Mouse (Mus musculus) CH12.LX (cell line): ENCODE data around the gene Asb16. TPM values are rescaled to one million over a fixed set of nuclear protein-coding genes. Genes with fewer than 3 reads are reported as not detected.
A peak's percentile ranks its signal among the peaks of the same experiment; 100 is the strongest.

Experiments used
- DNase-seq: peaks from one replicate; pipeline ENCODE4 v3.0.0-alpha.2; 2013; ENCODE audit errors: extremely low read depth
- H3K27ac ChIP-seq: 2 replicates; pipeline ENCODE4 v1.5.1; 2012; ENCODE audit warnings: low read depth, mild to moderate bottlenecking, control low read depth, moderate library complexity; ENCODE audit not compliant: insufficient read depth
- H3K27me3 ChIP-seq: replicated peaks from 2 replicates; pipeline ENCODE3; 2012; ENCODE audit warnings: inconsistent platforms
- H3K36me3 ChIP-seq, 2 experiments: replicated peaks in 1 of 2; 2 replicates each; pipeline versions ENCODE3 to v1.6.1; 2012; ENCODE audit warnings: inconsistent platforms in 1 of 2, low read length in 1 of 2, mild to moderate bottlenecking in 1 of 2, mixed read lengths in 1 of 2, moderate library complexity in 1 of 2; ENCODE audit not compliant: control insufficient read depth in 1 of 2, insufficient read depth in 1 of 2
- H3K4me1 ChIP-seq, 2 experiments: 2 replicates each; pipeline ENCODE4 v1.6.1; 2012; ENCODE audit warnings: inconsistent platforms in 1 of 2, moderate library complexity in 1 of 2; ENCODE audit not compliant: insufficient read depth in 2 of 2, control insufficient read depth in 1 of 2
- H3K4me2 ChIP-seq: 2 replicates; pipeline ENCODE4 v1.6.1; 2012; ENCODE audit warnings: low read depth, mild to moderate bottlenecking, control low read depth; ENCODE audit not compliant: poor library complexity, insufficient read depth, severe bottlenecking
- H3K4me3 ChIP-seq, 3 experiments: fragments of 150-350 bp in 1 of 3; sonication (generic) in 1 of 3; replicated peaks in 1 of 3; 2 replicates each; pipeline versions ENCODE3 to v1.5.1; 2011 to 2012; ENCODE audit warnings: low read depth in 2 of 3, low read length in 2 of 3, mild to moderate bottlenecking in 2 of 3, moderate library complexity in 2 of 3, control low read depth in 1 of 3, improper control_type of control experiment in 1 of 3, inconsistent platforms in 1 of 3, mixed read lengths in 1 of 3; ENCODE audit not compliant: poor library complexity in 1 of 3
- H3K79me2 ChIP-seq: replicated peaks from 2 replicates; pipeline ENCODE4 v1.6.1; 2012; ENCODE audit warnings: mild to moderate bottlenecking, moderate library complexity; ENCODE audit not compliant: control insufficient read depth, poor library complexity, insufficient read depth, severe bottlenecking; ENCODE audit errors: extremely low read depth
- H3K9ac ChIP-seq: 2 replicates; pipeline ENCODE4 v1.6.1; 2012; ENCODE audit warnings: low read depth, mild to moderate bottlenecking, control low read depth, moderate library complexity; ENCODE audit not compliant: insufficient read depth
- H3K9me3 ChIP-seq: replicated peaks from 2 replicates; pipeline ENCODE3; 2012; ENCODE audit warnings: low read length, inconsistent platforms, mixed read lengths
- CHD2 ChIP-seq: IDR thresholded peaks from 2 replicates; pipeline ENCODE4 v1.6.1; 2011; ENCODE audit warnings: low read length, improper control_type of control experiment
- CTCF ChIP-seq, 2 experiments: IDR thresholded peaks in 1 of 2; conservative IDR thresholded peaks in 1 of 2; 2 replicates each; pipeline ENCODE4 v1.5.1; 2011 to 2012; ENCODE audit warnings: low read depth in 2 of 2, low read length in 2 of 2, improper control_type of control experiment in 1 of 2, inconsistent platforms in 1 of 2, mild to moderate bottlenecking in 1 of 2, moderate library complexity in 1 of 2
- ELF1 ChIP-seq: IDR thresholded peaks from 2 replicates; pipeline ENCODE4 v1.6.1; 2014; ENCODE audit warnings: low read depth, mild to moderate bottlenecking, inconsistent platforms, low read length, improper control_type of control experiment
- EP300 ChIP-seq: IDR thresholded peaks from 2 replicates; pipeline ENCODE4 v1.6.1; 2011; ENCODE audit warnings: low read length, improper control_type of control experiment
- GABPA ChIP-seq: IDR thresholded peaks from 2 replicates; pipeline ENCODE4 v1.6.1; 2012; ENCODE audit warnings: low read depth, low read length, improper control_type of control experiment, inconsistent platforms; ENCODE audit not compliant: insufficient replicate concordance
- HCFC1 ChIP-seq: IDR thresholded peaks from 2 replicates; pipeline ENCODE4 v1.6.1; 2012; ENCODE audit warnings: low read depth, mild to moderate bottlenecking, inconsistent platforms, low read length, improper control_type of control experiment
- IRF4 ChIP-seq: IDR thresholded peaks from 2 replicates; pipeline ENCODE4 v1.6.1; 2014; ENCODE audit warnings: low read depth, mild to moderate bottlenecking, inconsistent platforms, low read length, improper control_type of control experiment
- JUN ChIP-seq: IDR thresholded peaks from 2 replicates; pipeline ENCODE4 v1.6.1; 2011; ENCODE audit warnings: low read depth, mild to moderate bottlenecking, low read length, improper control_type of control experiment, moderate library complexity; ENCODE audit not compliant: insufficient read depth
- JUND ChIP-seq: conservative IDR thresholded peaks from 2 replicates; pipeline ENCODE4 v1.6.1; 2011; ENCODE audit warnings: low read depth, low read length, improper control_type of control experiment
- MAFK ChIP-seq: IDR thresholded peaks from 2 replicates; pipeline ENCODE4 v1.6.1; 2011; ENCODE audit warnings: low read length, improper control_type of control experiment; ENCODE audit not compliant: insufficient replicate concordance
- MAX ChIP-seq: IDR thresholded peaks from 2 replicates; pipeline ENCODE4 v1.6.1; 2011; ENCODE audit warnings: low read length, improper control_type of control experiment
- MAZ ChIP-seq: IDR thresholded peaks from 2 replicates; pipeline ENCODE4 v1.6.1; 2012; ENCODE audit warnings: low read depth, mild to moderate bottlenecking, inconsistent platforms, low read length, improper control_type of control experiment, moderate library complexity
- MEF2A ChIP-seq: IDR thresholded peaks from 2 replicates; pipeline ENCODE4 v1.6.1; 2014; ENCODE audit warnings: low read depth, mild to moderate bottlenecking, inconsistent platforms, low read length, improper control_type of control experiment, borderline replicate concordance
- MYC ChIP-seq: IDR thresholded peaks from 2 replicates; pipeline ENCODE4 v1.6.1; 2011; ENCODE audit warnings: low read depth, mild to moderate bottlenecking, improper control_type of control experiment, low read length
- NELFE ChIP-seq: IDR thresholded peaks from 2 replicates; pipeline ENCODE4 v1.6.1; 2011; ENCODE audit warnings: low read depth, low read length, improper control_type of control experiment
- PAX5 ChIP-seq: IDR thresholded peaks from 2 replicates; pipeline ENCODE4 v1.6.1; 2012; ENCODE audit warnings: low read length, inconsistent platforms, mixed read lengths
- POLR2A ChIP-seq: IDR thresholded peaks from 2 replicates; pipeline ENCODE4 v1.6.1; 2011; ENCODE audit warnings: low read depth, mild to moderate bottlenecking, improper control_type of control experiment, low read length
- RAD21 ChIP-seq: IDR thresholded peaks from 2 replicates; pipeline ENCODE4 v1.6.1; 2011; ENCODE audit warnings: low read depth, mild to moderate bottlenecking, low read length, improper control_type of control experiment, moderate library complexity
- RCOR1 ChIP-seq: conservative IDR thresholded peaks from 2 replicates; pipeline ENCODE4 v1.6.1; 2012; ENCODE audit warnings: low read depth, mild to moderate bottlenecking, inconsistent platforms, low read length, improper control_type of control experiment
- SIN3A ChIP-seq: IDR thresholded peaks from 2 replicates; pipeline ENCODE4 v1.6.1; 2012; ENCODE audit warnings: low read length, improper control_type of control experiment, inconsistent platforms
- SMC3 ChIP-seq: IDR thresholded peaks from 2 replicates; pipeline ENCODE4 v1.6.1; 2011; ENCODE audit warnings: low read depth, low read length, improper control_type of control experiment
- TCF12 ChIP-seq: IDR thresholded peaks from 2 replicates; pipeline ENCODE4 v1.6.1; 2014; ENCODE audit warnings: low read depth, mild to moderate bottlenecking, inconsistent platforms, low read length, improper control_type of control experiment
- UBTF ChIP-seq: IDR thresholded peaks from 2 replicates; pipeline ENCODE4 v1.6.1; 2012; ENCODE audit warnings: low read depth, mild to moderate bottlenecking, inconsistent platforms, low read length, improper control_type of control experiment, moderate library complexity
- USF1 ChIP-seq: IDR thresholded peaks from 2 replicates; pipeline ENCODE4 v1.6.1; 2014; ENCODE audit warnings: low read depth, mild to moderate bottlenecking, inconsistent platforms, low read length, improper control_type of control experiment
- USF2 ChIP-seq: conservative IDR thresholded peaks from 2 replicates; pipeline ENCODE4 v1.6.1; 2011; ENCODE audit warnings: low read depth, low read length, improper control_type of control experiment
- ZC3H11A ChIP-seq: IDR thresholded peaks from 2 replicates; pipeline ENCODE4 v1.6.1; 2012; ENCODE audit warnings: low read depth, mild to moderate bottlenecking, inconsistent platforms, low read length, improper control_type of control experiment
- ZNF384 ChIP-seq: IDR thresholded peaks from 2 replicates; pipeline ENCODE4 v1.6.1; 2012; ENCODE audit warnings: low read depth, low read length, improper control_type of control experiment, inconsistent platforms
- dilution Hi-C: fragments of 300-500 bp; cut with MboI; formaldehyde crosslinking; loops from 2 replicates; pipeline ENCODE4 v1.14.3; 2020; ENCODE audit warnings: low sequenced_read_pairs; ENCODE audit not compliant: extremely low pct_unique_long_range_greater_than_20kb, extremely low pct_ligation_motif_present
- in situ Hi-C: fragments of 300-500 bp; cut with MboI; formaldehyde crosslinking; loops from 3 replicates; pipeline ENCODE4 v1.14.3; 2019; ENCODE audit warnings: low sequenced_read_pairs, low pct_ligation_motif_present, low pct_unique_long_range_greater_than_20kb, mixed read lengths
- polyA plus RNA-seq: library from polyadenylated mRNA; unstranded; fragments of >175 nt; gene quantifications from 2 replicates; pipeline ENCODE4 v1.2.1, GENCODE M21; 2012; ENCODE audit warnings: low read depth; ENCODE audit not compliant: insufficient read length
- total RNA-seq, 2 experiments: library from RNA; depleted of rRNA; stranded (reverse); fragments of 300-350 nt in 1 of 2; fragments of >200 nt in 1 of 2; gene quantifications; 2 replicates each; pipeline ENCODE4 v1.2.3; 2012 to 2014

The Asb16 gene
- total and polyA plus RNA-seq, 3 experiments: not detected

GRCm38 (mm10) chr11:102223166-102223565, 45.4 kb upstream of the Asb16 start:
- no peaks in the 10 kb centered on the region for H3K79me2 ChIP-seq
- DNase-seq: peak; percentile 87
- H3K9me3 ChIP-seq: no peaks in the 10 kb centered on the region
- peaks cover 23 to 54% of the 10 kb centered on the region in 2 experiments for H3K4me1 ChIP-seq
- in situ Hi-C loops: loop anchor here (5.0 kb wide), 1 partner anchor 66 kb away; the partner anchor contains the start of gene Tmem101
- no peak overlapping the region for H3K4me2 ChIP-seq
- no peak overlapping the region for H3K9ac ChIP-seq
- H3K36me3 ChIP-seq: peaks cover 0 to 8% of the 10 kb centered on the region in 2 experiments
- H3K4me3 ChIP-seq: no peak overlapping the region
- TF ChIP-seq JUN (no peak), MAFK (no peak), TCF12 (no peak), SIN3A (peak; percentile 48; the same call in 1 of the 2 replicates), IRF4 (peak; percentile 46; the same call in 1 of the 2 replicates), MAX (no peak), UBTF (no peak), RAD21 (peak; percentile 92), ELF1 (peak; percentile 45; the same call in 1 of the 2 replicates), MYC (no peak), USF2 (no peak), JUND (no peak), USF1 (no peak), ZNF384 (no peak), CTCF (conservative IDR thresholded peaks at IDR 0.05 in 1 of 2, IDR thresholded peaks at IDR 0.05 in 1 of 2; ENCODE audit: low read depth in 2 of 2, low read length in 2 of 2) (peak; percentile 82 to 96), POLR2A (no peak), CHD2 (no peak), RCOR1 (no peak), EP300 (no peak), MAZ (peak; percentile 76), ZC3H11A (peak; percentile 35), SMC3 (peak; percentile 92), NELFE (peak; percentile 37; the same call in 1 of the 2 replicates), HCFC1 (peak; percentile 24; the same call in 1 of the 2 replicates), PAX5 (no peak), MEF2A (peak; percentile 69; the same call in 1 of the 2 replicates), GABPA (no peak)
- H3K27ac ChIP-seq: no peak overlapping the region
- peaks cover 8% of the 10 kb centered on the region for H3K27me3 ChIP-seq
- dilution Hi-C loops: no loop called here
